13 mouse cellular contexts compared by ENCODE assay signal in the genomic region with DNA sequence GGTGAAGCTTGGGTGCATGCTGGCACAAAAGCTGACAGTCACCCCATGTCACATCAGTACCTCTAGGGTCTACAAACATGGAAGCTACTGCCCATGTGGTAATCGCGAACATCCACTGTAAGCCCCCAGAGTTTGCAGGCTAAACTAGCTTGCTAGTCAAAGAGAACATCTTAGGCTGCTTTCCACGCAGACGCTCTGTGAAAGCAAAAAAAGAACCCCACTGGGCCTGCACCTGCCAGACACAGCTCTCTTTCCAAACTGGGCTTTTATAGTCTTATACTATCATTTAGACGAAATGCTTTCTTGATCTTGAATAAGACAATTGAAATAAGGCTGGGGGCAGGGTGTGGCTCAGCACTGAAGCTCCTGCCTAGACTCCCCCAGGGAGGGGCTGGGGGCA.
"Had no signal": no experiment of that assay in that cellular context is flagged by ENCODE, and none has a peak within 500 bp of the region (broad histone marks: within the 10 kb centered on the region; RNA-seq: fewer than 3 reads in every experiment).

No protein-coding gene starts in this region.

- ATAC-seq: midbrain, embryonic 16.5 days had no signal

- H3K4me2 ChIP-seq: limb, embryonic 13.5 days; liver, embryonic 15.5 days; lung, embryonic 14.5 days; midbrain, embryonic 11.5 days had no signal

- H3K27ac ChIP-seq: kidney, postnatal 0 days; limb, embryonic 13.5 days; liver, embryonic 15.5 days had no signal

- H3K27me3 ChIP-seq: liver, embryonic 15.5 days had no signal

- H3K4me3 ChIP-seq: limb, embryonic 13.5 days; liver, embryonic 15.5 days; megakaryocyte, embryonic 14.5 days had no signal

- H3K4me1 ChIP-seq: liver, embryonic 15.5 days had no signal

- H3K9ac ChIP-seq: limb, embryonic 13.5 days; liver, embryonic 15.5 days; lung, embryonic 14.5 days had no signal

- H3K36me3 ChIP-seq: limb, embryonic 13.5 days; liver, embryonic 15.5 days had no signal

- H3K9me3 ChIP-seq: liver, embryonic 15.5 days; megakaryocyte, embryonic 14.5 days had no signal

- DNase-seq: kidney, postnatal 36 days; left cerebral cortex, postnatal 4 days; lung, embryonic 14.5 days; lung, postnatal 10 days; lung, postnatal 4 days; right cerebral cortex, postnatal 14 days; thymus, postnatal 36 days had no signal
